Mouse (Mus musculus): ENCODE measurements around the gene Med12l.
"Not testable (repeated sequence)": the region's sequence is repeated elsewhere in the genome, so short reads cannot be mapped to it uniquely, and the experiment has no call there.

Med12l gene

DNA sequence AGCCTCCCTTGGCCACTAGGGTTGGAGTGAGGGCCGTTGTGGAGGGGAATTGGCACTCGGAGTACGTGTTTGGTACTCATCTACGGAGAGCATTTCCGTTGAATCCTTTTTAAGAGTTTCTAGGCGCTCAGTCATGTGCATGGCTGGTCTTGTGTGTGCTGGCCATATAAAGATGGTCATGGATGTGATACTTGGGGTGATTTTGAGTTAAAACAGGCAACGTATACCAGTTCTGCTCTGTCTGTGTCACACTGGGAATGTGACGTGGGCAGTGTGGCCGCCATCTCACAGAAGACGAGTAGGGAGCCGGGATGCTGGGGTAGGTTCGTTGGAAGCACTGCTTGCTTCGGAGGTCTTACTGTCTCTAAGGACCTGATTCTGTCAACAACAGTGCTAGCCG is 17.3 kb downstream of the Med12l start:
- DNase-seq: no peak

DNA sequence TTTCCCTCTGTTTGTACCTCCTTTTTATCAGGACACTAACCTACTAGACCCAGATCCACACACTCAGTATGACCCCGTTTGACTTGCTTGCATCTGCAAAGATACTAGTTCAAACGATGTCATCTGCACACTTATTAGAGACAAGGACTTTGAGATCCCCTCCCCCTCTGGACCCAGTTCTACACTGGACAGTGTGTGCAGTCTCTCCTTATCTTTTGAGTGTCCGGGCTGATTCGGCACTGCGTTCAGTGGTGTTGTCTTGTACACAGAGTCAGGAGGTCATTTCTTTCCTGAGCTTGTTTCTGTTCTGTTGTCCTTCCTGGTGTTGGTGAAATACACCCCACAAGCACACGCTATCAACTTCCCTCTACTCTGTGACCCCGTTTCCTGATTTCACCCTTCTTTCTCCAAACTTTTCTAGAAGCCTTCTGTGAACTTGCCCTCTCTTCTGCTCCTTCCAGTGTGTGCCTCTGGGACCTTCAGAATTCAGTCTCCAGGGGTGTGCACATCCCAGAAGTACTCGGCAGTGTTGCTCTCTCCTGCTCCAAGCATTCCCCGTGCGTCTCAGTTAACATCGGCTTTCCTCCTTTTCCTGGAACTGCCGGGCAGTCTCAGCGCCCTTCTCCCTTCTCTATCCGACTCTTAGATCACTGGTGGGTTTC is 19.0 kb downstream of the Med12l start:
- DNase-seq: no peak

DNA sequence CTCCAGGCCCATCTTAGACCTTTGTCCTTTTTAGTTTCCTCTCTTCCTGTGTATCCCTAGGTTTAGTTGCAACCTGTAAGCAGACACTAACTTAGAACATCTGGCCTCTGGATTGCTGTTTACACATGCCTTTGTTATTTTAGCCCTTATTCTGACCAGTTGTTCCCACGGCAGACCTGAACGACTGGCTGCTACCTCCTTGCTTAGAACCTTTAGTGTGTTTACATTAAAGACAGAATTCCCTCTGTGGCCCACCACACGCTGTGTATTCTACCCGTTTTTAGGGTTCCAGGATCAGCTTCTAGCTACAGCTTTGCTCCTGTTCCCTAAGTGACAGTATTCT is 19.5 kb downstream of the Med12l start:
- DNase-seq: no peak

DNA sequence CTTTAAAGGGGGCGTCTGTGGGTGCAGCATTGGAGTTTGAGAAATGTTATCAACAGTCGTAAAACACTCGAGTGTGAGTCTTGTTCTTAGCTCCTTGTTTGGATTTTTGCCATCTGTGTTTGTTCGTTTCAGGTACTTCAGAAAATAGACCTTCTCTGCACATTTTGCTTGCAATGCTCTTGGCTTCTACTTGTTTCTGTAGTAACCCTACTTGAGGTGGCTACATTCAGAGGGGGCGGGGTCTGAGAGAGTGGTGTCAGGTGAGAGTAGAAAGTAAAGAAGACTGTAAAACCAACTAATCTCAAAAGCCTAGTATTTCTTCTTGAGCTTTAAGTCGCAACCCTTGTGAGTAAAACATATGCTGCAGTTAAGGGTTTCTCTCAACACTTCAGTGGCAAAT is 23.1 kb downstream of the Med12l start:
- no peak for DNase-seq

DNA sequence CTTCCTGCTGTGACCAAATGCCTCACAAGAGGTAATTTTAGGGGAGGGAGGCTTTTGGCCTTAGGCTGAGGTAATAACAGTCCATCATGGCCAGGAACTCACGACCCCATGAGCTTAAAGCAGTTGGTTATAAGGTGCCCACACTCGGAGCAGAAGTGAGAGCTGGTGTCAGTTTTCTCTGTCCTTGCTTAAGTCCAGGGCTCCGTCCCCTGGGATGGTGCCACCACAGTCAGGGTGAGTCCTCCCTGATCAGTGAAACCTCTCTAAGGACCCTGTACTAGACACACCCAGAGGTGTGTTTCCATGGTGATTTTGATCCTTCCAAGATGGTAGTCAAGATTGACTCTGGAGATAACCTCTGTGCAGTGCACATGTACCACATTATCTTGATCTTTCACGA is 25.4 kb downstream of the Med12l start:
- DNase-seq: no peak

DNA sequence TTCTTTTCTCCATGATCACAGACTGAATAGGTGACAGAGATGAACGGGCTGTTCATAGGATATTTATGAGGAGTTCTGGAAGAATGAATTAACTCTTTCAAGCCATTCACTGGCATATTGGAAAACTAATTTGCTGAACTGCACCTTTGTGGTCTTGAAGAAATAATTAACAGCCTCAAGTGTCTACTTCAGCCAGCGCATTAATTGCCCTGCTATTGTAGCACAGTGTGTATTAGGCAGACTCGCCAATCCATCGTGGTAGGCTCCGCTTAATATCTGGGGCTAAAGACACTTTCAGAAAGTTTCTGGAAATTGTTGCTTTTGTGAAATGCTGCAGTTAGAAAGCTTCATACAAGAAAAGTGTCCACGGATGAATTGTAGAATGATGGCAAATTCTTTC is 35.9 kb downstream of the Med12l start:
- DNase-seq: no peak

DNA sequence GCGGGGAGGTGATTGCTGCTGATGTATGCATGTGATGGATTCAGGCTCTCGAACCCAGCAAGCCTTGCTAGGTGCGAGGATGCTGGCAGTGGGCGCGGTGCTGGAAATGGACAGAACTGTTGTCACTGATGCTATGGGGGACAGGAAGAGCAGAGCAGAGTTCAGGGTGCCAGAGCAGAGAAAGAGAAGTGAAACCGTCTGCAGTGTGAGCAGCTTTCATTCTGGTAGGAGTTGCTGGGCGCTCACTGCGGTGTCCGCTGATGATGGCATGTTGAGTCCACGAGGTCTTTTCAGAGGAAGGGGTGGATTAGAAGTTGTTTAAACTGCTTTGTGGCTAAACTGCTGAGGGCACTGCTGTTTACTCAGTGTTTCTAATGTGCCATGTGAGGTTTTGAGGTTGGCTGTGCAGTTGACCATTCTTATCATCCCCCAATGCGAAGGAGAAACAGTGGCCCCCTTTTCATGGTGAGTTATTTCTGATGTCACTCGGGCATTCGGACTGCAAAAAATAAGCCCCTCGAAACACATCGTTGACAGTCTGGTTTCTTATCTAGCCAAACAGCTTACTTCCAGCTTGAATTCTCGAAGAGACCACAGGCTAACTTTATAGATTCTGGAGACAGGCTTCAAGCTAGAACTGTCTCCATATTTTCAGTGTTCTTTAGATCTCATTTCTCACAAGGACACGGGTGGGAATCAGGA is 49.4 kb downstream of the Med12l start:
- peak; percentile 29 to 44 for DNase-seq

DNA sequence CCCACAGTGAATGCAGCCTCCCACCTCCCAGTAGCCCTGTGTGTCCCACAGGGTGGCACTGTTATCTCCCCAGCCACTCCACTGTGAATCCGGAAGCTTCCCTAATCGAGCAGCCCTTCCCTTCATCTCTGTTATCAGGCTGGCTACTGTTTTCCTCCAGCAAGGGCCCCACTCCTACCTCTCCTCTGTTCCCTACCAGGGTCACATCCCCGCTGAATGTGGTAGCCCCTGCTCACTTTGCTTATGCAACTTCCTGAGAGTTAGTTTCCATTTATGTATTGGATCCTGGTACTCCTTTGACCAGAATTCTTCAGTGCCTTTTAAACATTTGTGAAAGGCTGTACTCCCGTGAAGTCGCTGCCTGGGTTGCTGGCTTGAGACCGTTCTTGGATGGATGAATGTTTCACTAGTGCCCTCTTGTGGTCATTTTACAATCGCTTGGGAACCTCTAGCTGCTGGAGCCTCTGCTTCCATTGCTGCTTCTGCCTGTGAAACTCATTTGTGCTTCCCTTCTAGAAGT is 53.5 kb downstream of the Med12l start:
- DNase-seq: peak in 1 of 2 experiments; percentile 29

DNA sequence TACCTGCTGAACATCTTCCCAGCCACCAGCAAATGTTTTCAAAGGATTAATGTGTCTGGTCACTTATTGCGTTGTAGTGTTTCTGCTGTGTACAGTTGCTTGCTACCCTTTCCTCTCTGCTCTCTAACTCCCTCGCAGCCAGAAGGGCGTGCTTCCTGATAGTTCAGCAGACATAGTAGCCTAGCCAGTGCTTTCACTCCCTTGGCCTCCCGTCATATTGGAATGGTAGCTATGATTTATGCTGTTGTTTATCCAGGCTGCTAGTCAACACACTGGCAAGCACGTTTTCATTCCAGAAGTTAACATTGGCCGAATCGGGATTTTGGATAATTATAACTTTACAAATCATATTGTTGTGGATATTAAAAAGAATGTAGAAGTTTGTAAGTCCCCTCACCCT is 54.5 kb downstream of the Med12l start:
- DNase-seq: no peak

DNA sequence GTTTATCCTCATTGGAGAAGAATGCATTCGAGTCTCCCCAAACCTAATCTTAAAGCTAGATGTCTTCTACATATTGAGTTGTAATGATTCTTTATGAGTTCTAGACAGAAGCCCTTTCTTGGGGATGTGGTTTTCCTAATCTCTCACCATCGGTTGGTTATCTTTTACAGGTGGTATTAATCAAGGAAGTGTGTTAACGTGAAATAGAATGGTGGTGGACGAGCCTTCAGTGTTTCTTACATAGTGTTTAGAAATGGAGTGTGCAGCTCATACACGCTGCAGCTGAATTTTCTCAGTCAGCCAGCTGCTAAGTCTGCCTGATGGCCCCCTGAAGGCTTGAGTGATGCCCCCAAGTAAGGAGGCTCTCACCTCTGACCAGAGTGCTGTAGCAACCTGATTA is 56.5 kb downstream of the Med12l start:
- no peak for DNase-seq

DNA sequence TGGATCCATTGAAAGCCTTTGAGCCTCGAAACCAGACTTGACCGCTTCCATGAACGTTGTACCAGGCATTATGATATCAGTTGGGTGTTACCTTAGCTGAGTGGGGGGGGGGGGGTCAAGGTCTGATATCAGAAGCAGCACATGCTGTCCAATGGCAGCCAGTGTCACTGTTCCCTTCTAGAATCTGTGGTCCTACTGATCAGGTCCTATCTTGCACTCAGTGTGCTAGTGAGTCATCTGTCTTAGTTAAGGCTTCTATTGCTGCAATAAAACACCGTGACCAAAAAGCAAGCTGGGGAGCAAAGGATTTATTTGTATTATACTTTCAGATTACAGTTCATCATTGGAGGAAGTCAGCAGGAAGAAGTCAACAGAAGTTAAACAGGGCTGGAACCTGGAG is 57.8 kb downstream of the Med12l start:
- DNase-seq: no peak

DNA sequence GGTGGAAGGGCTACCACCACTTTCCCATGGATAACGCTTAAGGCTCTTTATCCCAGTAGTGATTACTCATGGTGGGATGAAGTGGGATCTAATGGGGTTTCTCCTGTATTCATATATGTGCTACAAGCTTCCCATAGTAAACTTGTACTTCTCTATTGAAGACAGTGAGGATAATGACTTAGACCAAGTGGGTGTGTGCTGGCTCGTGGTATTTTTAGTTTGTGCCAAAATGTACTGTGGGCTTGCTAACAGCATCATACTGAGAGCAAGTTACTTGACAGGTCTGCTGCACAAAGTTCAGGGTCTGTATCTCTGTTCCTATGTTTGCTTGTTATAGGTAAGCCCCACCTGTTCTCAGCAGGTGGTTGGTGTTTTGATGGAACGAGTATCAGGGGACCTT is 60.3 kb downstream of the Med12l start:
- no peak for DNase-seq

DNA sequence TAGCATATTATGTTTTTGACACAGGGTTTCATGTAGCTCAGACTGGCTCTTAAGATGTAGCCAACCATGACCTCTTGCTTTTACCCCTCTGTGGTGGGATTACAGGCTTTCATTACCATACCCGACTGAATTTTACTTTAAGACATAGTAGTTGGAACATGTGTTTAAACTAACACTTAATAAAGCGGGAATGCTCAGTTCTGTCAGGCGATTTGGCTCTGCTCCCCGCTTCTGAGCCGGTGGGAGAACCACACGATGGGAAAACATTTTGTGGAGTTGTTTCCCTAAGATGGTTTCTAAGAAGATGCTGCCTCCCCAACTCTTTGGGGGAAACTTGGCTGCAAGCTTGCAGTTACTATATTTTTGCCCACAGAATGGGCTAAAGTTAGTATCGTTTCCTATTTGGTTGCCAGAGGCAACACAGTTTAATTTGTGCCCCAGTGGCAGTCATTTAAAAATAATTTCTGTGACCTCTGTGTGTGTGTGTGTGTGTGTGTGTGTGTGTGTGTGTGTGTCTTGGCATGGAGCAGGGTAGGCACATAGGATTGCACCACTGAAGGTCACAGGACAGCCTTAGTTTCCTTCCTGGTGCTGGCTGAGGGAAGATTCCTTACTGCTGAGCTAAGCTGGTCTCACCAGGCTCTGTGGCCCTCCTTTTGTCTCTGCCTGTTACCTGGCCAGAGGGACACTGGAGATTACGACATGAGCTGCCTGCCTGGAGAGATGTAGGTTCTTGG is 61.1 kb downstream of the Med12l start:
- no peak for DNase-seq

DNA sequence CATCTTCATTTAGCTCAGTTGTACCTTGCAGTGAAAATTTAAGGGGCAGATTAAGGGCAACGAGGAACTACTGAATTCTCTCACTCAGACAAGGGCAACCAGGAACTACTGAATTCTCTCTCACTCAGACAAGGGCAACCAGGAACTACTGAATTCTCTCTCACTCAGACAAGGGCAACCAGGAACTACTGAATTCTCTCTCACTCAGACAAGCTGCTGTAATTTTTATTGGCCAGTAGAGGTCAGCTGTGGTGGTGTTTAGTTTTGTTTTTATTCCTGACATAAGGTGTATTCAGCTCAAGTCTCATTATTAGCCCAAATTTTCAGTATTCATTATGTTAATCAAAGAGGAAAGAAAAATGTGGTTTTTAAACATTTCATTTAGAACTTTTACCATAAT is 63.4 kb downstream of the Med12l start:
- DNase-seq: not testable (repeated sequence)

DNA sequence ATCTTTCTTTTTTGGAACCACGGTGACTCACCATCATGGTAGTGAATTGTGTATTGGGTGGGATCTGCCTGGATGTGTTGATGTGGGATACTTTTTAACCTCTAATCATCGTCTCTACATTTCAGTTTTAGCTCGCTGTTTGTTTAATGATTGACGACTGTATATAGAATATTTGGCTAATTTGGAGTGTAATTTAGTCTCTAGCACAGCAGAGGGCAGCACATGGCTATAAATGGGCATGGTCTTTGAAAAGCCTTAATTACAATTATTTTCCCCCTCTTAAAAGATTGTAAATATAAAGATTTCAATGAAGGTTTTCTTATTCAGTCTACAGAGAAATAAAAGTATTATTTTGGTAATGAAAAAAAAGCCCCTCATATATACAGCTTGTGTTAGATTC is 71.7 kb downstream of the Med12l start:
- DNase-seq: no peak

DNA sequence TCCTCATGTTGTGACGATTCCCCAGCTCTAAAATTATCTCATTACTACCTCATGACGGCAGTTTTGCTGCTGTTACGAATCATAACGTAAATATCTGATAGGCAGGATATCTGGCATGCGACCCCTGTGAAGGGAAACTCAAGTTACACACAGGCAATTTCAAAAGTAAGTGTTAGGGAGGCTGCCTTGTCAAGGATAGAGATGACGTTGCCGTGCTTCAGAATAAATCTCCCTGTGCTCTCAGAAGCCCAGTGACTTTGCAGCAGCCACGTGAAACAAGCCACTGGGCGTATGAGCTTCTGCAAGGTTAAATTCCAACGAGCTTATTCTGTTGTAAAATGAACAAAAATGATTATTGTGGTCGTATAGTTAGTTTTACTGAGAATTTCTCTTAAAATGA is 73.0 kb downstream of the Med12l start:
- no peak for DNase-seq

DNA sequence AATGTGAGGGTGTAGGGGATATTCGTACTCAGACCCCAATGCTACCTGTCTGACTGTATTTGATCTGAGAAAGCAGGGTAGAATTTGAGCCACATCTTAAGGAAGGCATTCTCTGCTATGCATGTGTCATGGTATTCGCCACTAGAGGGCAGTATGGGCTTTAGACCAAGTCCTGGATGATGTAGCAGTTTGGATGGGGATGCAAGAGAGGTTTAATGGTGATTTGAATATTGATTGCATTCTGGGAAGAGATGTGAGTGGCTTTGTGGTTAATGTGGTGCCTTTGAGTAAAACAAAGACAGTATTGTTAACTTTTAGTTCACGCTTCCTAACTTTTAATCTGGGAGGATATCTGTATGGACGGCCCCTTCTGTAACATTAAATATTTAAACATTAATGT is 73.7 kb downstream of the Med12l start:
- DNase-seq: peak in 1 of 2 experiments; percentile 50

DNA sequence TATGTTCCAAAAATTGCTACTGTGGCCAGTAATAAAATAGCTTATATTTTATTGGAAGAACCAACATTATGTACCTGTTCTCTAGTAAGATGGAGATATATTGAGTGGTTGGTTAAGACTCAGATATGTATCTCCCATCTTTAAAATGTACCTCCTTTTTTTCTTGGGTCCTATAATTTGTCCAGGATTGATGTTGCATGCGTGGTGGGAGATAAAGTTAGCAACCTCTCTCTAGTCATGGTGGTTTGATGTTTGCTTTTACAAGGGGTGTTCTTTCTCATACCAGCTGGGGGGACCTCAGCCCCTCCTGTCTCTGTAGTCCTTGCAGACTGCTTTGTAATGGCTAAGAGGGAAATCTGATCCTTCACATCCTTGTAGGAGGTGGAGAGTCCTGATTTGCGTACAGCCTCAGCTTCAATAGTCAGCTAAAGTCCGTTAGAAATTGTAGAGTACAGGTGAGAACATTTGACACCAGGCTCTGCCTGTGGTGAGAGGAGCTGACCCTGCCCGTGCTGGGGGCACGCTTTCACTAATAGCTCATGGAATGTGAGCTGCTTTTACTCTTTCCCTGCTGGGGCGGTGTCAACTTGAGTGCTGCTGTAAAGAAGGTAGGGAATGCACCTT is 74.8 kb downstream of the Med12l start:
- no peak for DNase-seq

DNA sequence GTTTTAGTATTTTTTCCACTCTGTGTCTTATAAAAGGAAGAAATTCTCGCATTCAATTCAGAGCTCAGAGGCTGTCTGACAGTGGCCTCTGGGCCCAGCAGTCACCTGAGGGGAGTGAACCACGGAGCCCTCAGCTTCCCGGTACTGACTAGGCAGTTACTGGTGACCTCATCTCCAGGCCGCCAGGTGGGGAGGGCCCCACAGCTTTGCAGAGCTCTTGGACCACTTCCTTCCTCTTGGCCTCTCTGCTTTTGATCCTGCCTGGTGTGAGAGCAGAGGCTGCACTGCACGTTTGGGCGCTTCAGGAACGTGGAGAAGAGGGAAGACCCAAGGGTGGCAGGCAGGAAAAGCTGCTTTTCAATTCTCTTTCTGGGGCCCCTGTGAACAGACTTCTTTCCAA is 75.3 kb downstream of the Med12l start:
- DNase-seq: peak; percentile 42

DNA sequence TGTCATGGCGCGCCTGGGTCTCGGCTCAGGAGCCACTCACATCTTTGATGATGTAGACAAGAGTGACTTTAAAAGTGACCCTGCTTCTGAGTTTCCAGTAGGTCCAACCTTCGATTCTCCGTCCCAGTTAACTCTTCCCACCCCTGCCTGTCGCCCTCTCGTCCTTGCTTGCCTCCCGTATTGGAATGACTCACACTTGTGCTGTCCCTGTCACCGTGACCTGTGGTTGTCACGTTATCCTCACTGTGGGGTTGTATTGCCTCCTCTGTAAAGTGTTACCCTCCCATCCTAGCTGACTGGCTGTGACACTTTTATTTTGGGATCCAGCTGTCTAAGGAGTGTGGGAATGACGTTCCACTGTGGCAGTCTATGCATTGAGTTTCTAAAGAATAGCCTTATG is 87.1 kb downstream of the Med12l start:
- no peak for DNase-seq

DNA sequence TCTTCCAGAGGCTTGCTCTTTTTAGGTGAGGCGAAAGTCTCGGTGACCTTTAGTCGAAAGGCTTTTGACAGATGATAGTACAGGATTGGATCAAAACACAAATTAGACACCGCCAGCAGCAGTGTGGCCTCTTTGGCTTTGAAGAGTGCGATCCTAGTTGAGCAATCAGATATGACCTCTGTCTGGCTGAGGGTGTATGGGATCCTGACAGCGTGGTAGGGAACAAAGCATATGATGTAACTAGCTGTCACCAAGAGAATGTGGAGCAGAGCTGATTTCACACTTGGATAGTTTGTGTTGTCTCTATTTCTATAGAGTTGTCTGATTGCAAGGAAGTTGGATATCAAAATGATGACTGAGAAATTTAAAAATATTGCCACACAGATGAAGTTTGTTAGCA is 91.8 kb downstream of the Med12l start:
- no peak for DNase-seq

DNA sequence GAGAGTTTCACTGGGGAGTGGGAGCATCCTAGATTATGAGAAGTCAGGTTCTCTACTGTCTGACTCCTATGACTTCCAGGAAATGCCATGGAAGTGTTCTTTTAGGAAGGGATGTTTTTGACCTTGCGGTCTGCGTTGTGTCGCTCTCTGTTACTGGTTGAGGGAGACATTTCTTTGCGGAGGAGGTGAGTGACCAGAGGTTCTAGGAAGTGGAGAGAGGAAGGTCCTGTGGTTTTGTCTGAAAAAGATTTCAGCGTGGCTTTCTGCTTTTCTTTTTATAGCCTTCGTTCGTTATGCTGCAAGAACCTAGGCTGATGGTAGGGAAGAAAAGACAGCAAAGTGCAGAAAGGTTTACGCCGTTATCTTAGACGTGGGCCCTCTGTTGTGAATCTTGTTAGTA is 92.9 kb downstream of the Med12l start:
- DNase-seq: no peak

DNA sequence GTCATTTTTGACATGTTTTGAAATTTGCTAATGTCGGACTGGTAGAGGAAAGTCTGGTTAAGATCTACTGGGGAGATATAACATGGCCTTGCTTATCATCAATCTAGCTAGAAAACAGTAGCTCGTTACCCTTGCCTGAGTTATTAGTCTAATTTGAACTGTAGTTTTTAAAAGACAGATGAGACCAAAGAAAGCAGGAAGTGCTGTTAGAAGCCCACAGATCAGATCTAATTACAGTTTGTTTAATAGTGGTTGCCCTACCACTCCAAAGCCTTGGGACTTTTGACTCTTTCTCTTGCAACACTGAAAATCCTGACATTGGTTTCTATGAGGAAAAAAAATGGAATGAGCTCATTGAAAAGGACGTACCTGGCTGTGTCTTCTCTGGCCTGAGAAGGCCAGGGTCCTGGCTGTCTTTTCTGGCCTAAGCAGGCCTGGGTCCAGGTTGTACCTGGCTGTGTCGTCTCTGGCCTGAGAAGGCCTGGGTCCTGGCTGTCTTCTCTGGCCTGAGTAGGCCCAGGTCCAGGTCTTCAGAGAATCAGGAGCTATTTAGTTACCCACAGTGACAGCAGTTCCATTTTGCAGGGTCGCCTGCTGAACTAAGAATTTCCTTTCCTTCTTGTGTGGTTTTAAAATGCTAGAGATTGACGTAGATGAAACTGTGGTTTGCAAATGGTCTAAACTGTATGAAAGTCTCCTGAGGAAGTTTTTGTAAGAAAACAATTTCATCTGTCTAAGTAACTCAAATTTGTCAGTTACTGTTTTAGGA is 95.8 kb downstream of the Med12l start, which contains the start of gene Gpr171:
Gene Gpr171 (minus strand): TSS at position 604 of the 769 bp plus-strand sequence.
- DNase-seq: peak in 1 of 2 experiments; percentile 45

Measured in spleen, adult 18-20 months (tissue).